Mouse (Mus musculus): ENCODE data around the gene Mex3d. TPM values are rescaled to one million over a fixed set of nuclear protein-coding genes. Genes with fewer than 3 reads are reported as not detected.

Gene Mex3d
- polyA plus RNA-seq, 1 experiment = 5.7 TPM

DNA sequence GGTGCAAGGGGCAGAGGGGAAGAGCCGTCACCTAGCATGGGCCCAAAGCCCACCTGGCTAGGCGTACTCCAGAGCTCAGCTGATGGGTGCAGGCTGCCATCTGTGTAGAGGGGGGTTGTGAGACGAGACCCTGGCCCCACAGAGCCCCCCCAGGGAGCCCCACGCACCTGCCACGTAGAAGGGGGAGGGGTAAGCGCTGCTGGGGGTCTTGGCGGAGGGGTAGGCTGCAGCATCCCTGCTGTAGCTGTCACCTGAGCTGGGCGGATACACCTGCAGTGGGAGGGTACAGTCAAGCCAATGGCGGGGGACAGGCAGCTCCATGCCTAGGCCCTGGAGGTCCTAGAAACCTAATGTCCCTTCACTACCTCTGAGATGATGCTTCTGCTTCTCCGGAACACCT is 29.9 kb upstream of the Mex3d start:
- no peak for DNase-seq (ENCODE audit: low read depth, low spot score)
- WGBS = 93% methylated on average over 10 of the region's 10 CpGs

- WGBS = 91% methylated on average over 7 of the region's 7 CpGs
These were observed 28.1 kb upstream of the Mex3d start for GRCm38 (mm10) chr10:80415566-80415965.

DNA sequence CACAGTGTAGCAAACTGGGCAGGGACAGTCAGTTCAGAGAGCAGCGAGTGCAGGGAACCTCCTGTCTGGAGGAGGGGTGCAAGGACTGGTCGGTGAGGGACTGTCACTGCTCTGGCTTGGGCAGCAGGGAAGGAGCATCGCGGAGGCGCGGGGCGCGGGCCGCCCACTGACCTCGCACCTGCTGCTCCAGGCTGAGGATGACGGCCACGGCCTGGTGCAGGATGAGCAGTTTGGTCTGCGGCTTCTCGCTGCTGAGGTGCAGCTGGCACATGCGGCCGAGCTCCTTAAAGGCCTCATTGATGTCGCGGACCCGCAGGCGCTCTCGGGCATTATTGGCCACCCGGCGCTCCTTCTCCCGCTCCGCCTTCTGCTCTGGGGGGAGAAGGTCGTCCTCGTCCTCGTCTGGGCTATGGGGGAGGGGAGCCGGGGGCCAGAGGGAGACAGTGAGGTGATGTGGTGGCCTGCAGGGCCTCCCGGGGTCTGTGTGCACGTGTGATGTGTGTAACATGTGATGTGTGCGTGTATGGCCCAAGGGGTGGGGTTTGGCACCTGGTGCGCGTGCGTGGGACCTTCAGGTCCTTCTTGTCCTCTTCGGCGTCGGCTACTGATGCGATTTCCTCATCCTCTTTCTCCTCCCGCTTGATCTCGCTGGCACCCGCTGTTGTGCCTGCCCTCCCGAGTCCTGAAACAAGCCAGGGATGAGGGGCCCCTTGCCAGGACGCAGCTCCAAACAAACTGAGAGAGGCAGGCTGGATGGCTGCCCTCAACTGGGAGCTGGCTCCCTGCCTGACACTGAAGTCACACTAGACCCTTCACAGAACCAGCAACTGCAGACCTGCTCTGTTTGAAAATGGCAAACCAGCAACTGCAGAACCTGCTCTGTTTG is 25.4 kb upstream of the Mex3d start:
- 78% methylated on average over 44 of the region's 44 CpGs for WGBS

More at GRCm38 (mm10) chr10:80415566-80415965, 28.1 kb upstream of the Mex3d start:
- DNase-seq (ENCODE audit: low read depth, low spot score) = no peak

GRCm38 (mm10) chr10:80407924-80408323 is 20.5 kb upstream of the Mex3d start:
- WGBS = 36% methylated on average over 4 of the region's 4 CpGs
- DNase-seq (ENCODE audit: low read depth, low spot score) = no peak

More for the DNA sequence above, 25.4 kb upstream of the Mex3d start:
- no peak for DNase-seq (ENCODE audit: low read depth, low spot score)

DNA sequence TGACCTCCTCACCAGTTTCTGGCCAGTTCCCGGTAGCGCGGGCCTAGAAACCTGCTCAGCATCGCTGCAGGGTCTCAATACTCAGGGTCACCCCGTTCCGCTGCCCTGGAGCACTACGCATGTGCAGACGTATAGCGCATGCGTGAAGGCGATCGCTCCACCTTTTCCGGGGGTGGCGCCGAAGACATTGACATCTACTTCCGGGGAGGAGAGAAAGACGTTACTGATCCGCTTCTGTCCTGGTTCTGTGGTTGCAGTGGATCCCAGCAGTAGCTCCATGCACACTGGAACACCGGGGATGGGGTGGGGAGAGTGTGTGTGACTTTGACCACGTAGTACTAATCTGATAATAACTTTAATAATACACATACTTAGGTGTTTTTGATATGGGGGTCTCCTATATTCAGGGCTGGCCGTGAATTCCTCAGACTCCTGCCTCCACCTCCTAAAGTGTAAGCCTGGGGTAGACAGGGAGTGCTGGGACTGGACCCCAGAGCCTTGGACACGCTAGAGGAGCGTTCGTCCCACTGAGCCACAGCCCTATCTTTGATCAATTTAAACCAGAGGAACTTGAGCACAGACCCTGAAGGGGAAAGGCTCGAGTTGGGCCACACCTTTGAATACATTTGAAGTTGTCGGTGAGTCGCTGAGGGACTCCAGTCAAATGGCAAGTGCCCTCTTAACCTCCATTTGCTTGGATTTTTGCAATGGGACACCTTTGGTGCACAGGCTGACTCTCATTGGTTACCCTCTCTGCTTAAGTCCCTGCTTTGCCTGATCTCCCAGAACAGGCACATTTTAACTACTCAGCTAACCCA is 19.4 kb upstream of the Mex3d start, which contains the start of gene Uqcr11:
Gene Uqcr11 (minus strand): TSS at position 147 of the 818 bp plus-strand sequence.
- peak; percentile 78 for DNase-seq (ENCODE audit: low read depth, low spot score)
- under 1% methylated on average over 27 of the region's 27 CpGs for WGBS

DNA sequence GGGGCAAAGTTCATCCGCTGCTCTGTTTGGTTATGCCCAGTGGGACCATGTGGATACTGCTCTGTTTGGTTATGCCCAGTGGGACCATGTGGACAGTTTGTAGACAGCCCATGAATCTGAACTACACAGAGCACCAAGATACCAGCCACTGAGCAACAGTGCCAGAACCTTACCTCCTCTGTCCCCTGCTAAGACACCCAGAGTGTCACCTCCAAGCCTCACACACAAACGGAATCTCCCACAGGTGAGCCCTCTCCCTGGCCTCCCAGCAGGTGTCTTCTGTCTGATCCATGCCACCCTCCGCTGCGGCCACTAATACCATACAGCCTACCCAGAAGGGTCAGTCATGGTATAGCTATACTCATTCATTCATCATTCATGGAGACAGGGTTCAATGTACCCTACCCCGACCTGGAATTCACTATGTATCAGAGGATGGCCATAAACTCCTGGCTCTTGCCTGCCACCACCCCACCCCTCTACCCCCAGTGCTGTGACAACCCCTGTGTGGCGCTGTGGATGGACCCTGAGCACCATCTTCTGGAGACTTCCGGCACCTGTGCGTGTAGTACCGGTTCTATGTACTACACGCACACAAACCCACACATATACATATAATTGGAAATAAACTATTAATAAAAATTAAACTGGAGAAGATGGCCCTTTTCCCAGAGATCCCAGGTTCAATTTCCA is 18.2 kb upstream of the Mex3d start:
- no peak for DNase-seq (ENCODE audit: low read depth, low spot score)
- 35% methylated on average over 10 of the region's 10 CpGs for WGBS

GRCm38 (mm10) chr10:80403044-80403692 is 15.7 kb upstream of the Mex3d start:
- DNase-seq (ENCODE audit: low read depth, low spot score) = no peak
- WGBS = 83% methylated on average over 4 of the region's 4 CpGs

GRCm38 (mm10) chr10:80400704-80401161 is 13.3 kb upstream of the Mex3d start:
- no peak for DNase-seq (ENCODE audit: low read depth, low spot score)
- WGBS = 67% methylated on average over 4 of the region's 4 CpGs

GRCm38 (mm10) chr10:80399973-80400703 is 12.7 kb upstream of the Mex3d start:
- DNase-seq (ENCODE audit: low read depth, low spot score) = no peak
- 9% methylated on average over 17 of the region's 17 CpGs for WGBS

DNA sequence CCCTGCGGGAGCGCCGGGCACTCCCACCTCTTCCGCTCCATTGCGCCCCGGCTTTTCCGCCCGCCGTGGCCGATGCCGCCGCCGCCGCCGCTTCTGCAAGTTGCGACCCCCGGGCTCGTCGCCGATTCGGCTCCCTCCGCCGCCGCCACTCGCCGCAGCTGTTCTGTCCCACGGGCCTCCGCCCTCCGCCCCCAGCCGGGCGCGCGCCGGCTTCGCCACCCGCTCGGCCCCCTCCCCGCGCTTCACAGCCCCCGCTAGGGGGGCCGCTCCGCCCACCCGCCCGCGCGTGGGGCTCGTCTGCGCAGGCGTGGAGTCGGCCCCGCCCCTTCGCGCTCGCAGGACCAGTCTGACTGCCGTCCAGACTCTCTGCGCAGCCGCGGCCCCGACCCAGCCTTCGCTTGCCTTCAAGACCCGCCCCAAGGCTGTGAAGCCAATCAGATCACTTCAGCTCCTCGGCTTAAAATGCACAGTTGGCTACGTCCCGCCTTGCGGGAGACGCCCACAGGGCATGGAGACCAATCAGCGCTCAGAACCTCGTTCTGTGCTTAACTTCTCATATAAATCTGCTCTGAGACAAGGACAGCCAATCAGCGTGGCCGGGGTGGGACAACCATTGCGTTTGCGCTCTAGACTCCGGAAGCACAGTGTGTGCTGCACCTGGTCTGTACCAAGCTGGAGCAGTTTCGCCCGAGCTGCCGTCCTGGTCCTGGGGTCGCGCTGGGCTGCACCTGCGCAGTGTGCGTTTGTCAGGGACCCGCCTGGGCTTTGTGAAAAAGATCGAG is 11.9 kb upstream of the Mex3d start, which contains the start of gene Mbd3:
Gene Mbd3 (minus strand): TSS at position 360 of the 782 bp plus-strand sequence.
- DNase-seq (ENCODE audit: low read depth, low spot score) = peak; percentile 99
- under 1% methylated on average over 74 of the region's 82 CpGs for WGBS

DNA sequence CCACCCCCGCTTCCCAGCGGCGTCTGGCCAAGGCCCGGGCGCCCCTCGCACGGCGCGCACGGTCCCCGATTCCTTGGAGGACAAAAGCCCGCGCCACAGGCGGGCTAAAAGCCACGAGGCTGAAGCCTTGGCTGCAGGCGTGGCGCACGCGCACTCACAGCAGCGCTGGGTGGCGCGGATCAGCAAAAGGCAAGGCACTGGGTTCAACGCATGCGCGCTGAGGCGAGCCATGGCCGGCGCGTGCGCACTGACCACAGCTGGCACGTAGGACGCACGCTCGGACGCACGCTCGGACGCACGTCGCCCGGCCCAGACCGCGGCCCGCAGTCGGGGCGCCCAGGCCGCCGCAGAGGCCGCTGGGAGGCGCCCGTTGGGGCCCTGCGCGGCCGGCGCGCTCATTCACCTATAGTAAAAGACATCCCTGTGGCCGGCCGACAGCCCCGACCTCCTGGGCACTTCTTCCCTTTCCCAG is 11.3 kb upstream of the Mex3d start:
- DNase-seq (ENCODE audit: low read depth, low spot score) = peak; percentile 84
- under 1% methylated on average over 59 of the region's 59 CpGs for WGBS

GRCm38 (mm10) chr10:80398174-80398535 is 10.7 kb upstream of the Mex3d start:
- WGBS = 0% methylated on average over 1 of the region's 1 CpGs
- DNase-seq (ENCODE audit: low read depth, low spot score) = no peak

GRCm38 (mm10) chr10:80397524-80398173 is 10.2 kb upstream of the Mex3d start:
- DNase-seq (ENCODE audit: low read depth, low spot score) = no peak
- 27% methylated on average over 8 of the region's 8 CpGs for WGBS

- no peak for DNase-seq (ENCODE audit: low read depth, low spot score)
- 85% methylated on average over 11 of the region's 11 CpGs for WGBS
These were observed 9.5 kb upstream of the Mex3d start for GRCm38 (mm10) chr10:80396822-80397523.

GRCm38 (mm10) chr10:80395025-80395627 is 7.7 kb upstream of the Mex3d start:
- DNase-seq (ENCODE audit: low read depth, low spot score) = no peak
- 96% methylated on average over 35 of the region's 35 CpGs for WGBS

GRCm38 (mm10) chr10:80392687-80393086 is 5.2 kb upstream of the Mex3d start:
- WGBS = 84% methylated on average over 5 of the region's 5 CpGs

More at GRCm38 (mm10) chr10:80392687-80393086, 5.2 kb upstream of the Mex3d start:
- DNase-seq (ENCODE audit: low read depth, low spot score) = no peak

Data from large intestine, adult 2 months (tissue).